Mouse (Mus musculus) liver, postnatal 0 days (tissue): ENCODE measurements around the gene Lig4.

Experiments used
- CTCF ChIP-seq: sonication (generic); IDR thresholded peaks from 2 replicates; pipeline ENCODE4 v1.5.1; 2016; ENCODE audit warnings: antibody characterized with exemption, low read depth
- EP300 ChIP-seq: IDR thresholded peaks from 2 replicates; pipeline ENCODE4 v1.6.1; 2016; ENCODE audit warnings: antibody characterized with exemption, low read depth, mild to moderate bottlenecking

GRCm38 (mm10) chr8:10006156-10006985, 28.9 kb upstream of the Lig4 start, which contains the start of gene Tnfsf13b:
- TF ChIP-seq CTCF (no peak), EP300 (no peak)
